Mouse (Mus musculus): Measurements from ENCODE around the gene Birc5.
"Not testable (repeated sequence)": the region's sequence is repeated elsewhere in the genome, so short reads cannot be mapped to it uniquely, and the experiment has no call there.

The Birc5 gene

DNA sequence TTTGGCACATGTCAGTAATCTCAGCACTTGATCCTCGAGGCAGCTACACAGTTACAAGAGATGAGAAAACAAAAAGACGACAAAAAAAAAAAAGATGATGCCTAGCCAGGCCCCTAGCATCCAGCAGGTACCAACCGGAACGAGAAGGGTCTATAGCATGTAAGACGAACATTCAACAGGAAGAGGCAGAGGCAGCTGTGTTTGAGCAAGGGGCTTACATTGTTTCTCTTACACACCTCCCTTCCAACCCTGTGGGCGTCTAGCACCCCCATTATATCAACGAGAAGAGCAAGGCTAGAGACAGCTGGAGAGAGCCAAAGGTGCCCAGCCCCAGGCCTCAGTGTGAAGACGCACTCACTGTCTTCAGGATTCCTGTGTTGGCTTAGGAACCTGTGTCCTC is 22.1 kb upstream of the Birc5 start:
- no peak for DNase-seq (ENCODE audit: low spot score in 2 of 2)

DNA sequence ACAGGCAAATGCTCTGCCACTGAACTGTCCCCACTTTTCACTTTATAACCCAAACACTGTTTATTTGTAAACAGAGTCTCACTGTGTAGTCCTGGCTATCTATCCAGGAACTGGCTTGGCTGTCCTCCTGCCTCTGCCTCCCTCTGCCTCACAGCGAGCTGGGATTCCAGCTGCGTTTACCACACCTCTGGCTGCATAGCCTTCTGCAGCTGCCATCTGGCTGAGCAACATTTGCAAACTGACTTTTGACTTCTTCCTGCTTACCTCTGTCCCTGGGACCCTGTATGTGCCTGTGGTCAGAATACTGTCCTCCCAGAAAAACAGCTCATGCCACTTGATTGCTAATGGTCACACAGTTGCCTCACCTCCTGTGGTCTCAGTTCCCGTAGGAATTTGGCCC is 21.7 kb upstream of the Birc5 start:
- DNase-seq (ENCODE audit: low spot score in 2 of 2), result no peak

DNA sequence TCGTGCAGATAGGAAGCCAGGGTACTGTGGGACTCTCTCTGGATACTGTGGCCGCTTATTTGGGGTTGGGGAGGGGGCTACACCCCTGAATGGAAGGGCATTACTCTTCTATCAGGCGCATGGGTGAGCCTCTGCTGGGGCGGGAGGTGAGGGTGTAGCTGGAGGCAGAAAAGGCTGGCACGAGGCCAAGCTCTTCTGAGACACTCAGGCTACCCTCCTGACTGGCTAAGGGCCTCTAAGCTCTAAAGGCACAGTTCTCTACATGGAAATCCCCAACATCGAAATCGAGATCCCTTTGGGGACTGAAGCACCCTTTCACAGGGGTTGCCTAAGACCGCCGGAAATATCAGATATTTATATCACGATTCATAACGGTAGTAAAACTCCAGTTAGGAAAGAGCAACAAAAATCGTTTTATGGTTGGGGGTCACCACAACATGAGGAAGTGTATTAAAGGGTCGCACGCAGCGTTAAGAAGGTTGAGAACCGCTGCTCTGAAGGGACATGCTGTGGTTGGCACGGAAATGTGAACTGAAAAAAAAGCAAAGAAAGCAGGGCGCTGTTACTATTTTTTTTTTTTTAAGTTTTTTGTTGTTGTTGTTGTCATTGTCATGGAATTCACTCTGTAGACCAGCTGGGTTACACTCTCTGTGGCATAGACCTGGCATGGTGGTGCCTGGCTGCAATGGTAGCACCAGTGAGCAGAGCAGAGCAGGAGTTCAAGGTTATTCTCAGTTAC is 20.7 kb upstream of the Birc5 start:
- DNase-seq (ENCODE audit: low spot score in 2 of 2), result no peak

DNA sequence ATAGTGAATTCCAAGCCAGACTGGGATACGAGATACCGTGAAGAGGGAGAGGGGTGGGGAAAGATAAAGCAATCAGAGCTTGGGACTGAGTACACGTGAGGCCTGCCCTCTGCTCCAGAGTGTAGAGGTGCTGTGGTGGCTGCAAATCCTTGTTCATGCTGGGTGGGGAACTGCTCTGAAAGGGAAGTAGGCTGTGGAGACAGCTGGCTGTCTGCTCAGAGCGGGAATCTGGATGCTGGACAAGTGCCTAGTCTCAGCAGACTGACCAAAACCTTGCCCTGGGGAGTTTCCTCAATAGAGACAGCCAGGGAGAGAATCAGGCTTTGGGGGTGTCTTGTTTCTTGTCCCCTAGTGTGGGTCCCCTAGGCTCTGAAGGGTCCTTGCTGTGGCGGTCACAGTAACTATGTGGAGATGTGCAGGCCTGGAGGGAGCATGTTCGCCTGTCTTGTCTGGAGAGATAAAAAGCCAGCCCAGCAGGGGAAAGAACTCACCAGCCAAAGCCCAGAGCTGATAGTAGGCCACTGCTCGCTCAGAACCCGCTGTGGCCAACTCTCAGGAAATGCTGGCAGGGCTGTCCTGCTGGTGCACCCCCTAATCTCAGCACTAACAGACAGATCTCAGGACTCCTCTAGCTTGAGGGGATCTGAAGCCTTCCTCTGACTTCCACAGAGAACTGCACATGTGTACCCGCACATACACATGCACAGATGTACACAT is 20.0 kb upstream of the Birc5 start:
- DNase-seq (ENCODE audit: low spot score in 2 of 2), result no peak

DNA sequence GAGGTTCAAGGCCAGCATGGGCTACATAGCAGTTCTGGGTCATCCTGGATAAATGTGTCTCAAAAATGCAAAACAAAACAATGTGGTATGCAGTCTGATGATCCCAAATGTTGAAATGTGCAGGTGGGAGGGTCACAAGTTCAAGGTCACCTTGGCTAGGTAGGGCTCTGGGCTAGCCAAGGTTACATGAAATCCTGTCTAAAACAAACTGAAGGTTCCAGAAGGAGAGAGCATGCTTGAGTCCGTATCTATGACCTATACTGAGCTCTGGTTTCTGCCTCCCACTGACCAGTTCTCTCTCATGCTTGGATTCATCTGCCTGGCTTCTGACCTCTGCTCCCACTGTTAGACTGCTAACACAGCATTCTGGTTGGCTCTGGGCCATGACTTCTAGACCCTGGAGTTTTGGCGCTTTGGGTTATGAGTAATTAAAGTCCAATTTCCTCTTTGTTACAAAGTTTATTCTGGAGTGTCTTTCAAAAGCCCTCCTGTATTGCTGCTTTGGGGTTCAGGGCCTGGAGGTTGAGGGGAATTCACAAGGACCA is 19.3 kb upstream of the Birc5 start:
- DNase-seq (ENCODE audit: low spot score in 2 of 2), result no peak

DNA sequence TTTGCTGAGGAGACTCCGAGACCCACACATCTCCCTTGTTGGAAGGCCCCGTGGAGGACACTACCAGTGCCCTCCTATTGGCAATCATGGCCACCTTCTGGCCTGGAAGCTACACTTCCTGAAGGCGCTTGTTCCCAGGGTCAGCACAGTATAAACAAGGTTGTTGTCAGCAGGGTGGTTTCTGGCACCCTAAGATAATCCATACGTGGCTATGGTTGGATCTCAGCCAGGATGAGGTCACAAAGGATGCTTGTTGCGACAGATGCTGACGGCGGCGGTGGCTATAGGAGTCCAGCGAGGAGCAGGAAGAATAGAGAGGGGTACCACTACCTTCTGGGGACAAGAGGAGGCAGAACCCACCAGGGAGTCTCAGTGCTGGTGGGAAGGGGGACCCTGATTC is 18.6 kb upstream of the Birc5 start:
- DNase-seq (ENCODE audit: low spot score in 2 of 2), result no peak

DNA sequence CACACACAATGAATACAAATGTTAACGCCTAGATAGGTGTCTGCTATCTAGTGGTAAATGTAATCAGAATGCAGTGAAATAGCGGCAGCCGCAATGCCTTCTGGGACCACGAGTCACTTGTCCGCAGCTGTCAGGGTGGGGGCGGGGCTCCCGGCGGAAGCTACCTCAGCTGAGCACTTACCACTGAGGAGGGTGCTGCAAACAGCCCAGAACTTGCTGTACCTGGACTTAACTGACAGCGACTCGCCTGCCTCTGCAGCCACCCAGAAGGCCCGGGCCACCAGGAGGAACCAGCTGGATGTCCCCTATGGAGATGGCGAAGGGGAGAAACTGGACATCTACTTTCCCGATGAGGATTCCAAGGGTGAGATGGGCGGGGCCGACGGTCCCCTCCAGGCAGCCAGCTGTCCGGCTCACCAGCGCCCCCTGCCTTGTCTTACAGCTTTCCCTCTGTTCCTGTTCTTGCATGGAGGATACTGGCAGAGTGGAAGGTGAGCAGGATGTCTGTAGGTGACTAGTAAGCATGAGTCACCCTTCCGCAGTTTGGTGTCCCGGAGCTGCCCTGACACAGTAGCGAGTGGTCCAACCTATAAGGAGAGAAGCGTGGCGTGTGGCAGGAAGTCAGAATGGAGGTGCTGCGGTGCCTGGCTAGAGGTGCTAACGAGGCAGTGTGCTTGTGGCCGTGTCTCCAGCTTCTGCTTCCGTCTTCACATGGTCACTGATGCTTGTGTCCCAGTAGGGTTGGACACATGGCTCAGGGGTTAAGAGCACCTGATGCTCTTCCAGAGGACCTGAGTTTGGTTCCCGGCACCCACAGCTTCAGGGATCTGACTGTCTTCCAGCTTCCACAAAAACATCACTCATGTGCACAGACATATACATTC is 16.7 kb upstream of the Birc5 start:
- peak; percentile 71 to 80 for DNase-seq (ENCODE audit: low spot score in 2 of 2)

DNA sequence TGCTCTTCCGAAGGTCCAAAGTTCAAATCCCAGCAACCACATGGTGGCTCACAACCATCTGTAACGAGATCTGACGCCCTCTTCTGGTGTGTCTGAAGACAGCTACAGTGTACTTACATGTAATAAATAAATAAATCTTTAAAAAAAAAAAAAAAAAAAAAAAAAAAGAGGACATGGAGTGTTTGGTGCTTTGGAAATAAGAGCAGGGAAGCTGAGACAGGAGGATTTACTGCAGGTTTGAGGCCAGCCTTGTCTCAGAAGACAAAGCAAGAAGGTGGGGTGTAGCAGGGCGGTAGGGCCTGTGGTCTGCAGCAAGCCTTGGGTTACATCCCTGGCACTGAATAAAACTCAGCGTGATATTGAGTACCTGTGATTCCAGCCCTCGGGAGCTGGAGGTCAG is 15.5 kb upstream of the Birc5 start:
- not testable (repeated sequence) for DNase-seq (ENCODE audit: low spot score in 2 of 2)

DNA sequence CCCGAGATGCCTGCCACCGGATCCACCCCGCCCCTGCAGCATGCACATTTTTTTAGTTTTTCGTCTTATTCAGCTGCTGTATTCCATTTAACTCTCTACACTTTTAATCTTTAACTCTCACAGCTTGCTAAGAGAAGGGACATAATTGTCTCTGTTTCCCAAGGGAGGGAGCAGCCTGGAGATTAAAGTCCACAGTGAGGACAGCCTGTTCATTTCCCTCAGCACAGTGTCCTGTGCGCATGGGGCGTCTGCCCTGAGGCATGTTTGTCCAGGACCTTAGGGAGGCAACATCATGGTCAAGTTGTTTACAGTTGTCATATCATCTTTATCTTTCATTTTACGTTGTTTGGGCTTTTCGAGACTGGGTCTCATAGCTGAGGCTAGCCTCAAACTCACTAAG is 15.0 kb upstream of the Birc5 start:
- no peak for DNase-seq (ENCODE audit: low spot score in 2 of 2)

DNA sequence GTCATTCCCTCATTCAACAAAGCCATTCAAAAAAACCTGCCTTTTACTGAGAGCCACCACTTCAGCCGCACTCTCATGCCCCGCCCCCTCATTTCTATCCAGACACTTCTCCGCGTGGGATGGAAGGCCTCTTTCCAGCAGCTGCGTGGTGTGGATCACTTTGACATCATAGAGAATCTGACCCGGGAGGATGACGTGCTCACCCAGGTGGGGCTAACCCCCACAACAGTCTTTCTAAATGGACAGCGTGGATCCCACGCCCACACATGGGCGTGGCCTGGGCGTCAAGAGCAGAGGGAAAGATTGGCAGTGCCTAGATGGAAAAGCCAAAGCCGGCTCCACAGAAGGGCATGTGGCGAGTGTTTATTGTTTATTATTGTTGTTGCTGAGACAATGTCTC is 12.7 kb upstream of the Birc5 start:
- DNase-seq (ENCODE audit: low spot score in 2 of 2), result peak; percentile 65 to 73

DNA sequence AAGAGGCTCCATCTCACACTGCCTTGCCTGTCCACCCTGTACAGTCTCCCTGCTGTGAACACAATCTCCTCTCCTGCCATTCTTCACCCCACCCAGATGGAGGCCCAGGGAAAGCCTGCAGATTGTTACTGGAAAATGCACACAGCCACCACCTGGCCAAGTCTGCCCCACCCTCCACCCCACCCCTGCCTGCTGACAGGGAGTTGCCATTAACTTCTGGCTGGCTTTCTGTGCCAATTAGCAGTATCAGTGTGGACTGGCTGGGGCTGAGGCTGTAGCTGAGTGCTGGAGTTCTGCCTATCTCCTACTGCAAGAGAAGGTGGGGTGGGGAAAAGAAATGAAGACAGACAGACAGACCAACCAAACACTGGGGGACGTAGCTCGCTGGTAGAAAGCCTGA is 10.5 kb upstream of the Birc5 start:
- DNase-seq (ENCODE audit: low spot score in 2 of 2), result no peak

DNA sequence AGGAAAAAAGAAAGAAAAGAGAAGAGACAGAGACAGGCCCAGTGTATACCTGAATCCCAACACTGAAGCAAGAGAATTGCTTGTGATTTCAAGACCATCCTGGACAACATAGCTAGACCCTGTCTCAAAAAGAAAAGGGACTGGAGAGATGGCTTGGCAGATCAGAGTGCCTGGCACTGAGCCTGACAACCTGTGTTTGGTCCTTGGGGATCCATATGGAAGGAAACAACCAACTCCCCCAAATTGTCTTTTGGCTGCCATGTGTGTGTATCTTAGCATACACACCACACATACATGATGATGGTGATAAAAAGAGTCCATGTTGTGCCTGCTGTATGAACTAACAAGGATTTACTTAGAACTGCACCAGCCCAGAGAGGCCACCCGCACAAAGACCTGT is 10.0 kb upstream of the Birc5 start:
- no peak for DNase-seq (ENCODE audit: low spot score in 2 of 2)

DNA sequence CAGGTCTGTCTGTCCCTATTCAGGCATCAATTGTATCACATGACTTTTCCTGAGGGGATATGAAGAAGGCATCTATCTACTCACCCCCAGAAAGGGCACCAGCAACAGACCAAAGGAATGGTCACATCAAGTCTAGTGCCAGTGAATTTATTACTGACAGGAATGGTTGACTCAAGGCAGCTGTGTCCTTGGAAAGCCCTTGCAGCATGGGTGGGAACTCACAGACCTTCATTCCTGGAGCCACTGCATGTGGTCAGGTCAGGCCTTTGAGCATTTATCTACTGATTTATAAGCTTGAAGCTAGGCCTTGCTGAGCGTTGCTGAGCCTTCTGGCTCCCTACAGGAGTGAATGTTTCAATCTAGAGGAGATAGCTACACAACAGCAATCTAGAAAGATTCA is 8.1 kb upstream of the Birc5 start:
- no peak for DNase-seq (ENCODE audit: low spot score in 2 of 2)

DNA sequence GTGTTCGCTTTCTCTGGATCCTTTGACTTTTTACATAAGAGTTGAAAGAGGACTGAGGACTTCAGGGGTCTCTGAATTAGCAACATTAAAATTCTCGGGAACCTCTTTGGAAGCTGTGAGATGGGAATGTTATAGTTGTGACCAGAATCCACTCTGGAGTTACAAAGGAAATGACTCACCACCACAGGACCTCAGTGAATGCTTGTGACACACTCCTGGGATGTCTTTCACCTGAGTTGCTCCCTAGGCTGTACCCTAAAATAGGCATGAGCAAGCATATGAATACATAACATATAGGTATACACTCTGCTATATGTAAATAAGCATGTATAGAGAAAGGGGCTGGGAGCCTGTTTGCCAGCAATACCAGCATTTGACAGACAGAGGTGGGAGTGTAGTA is 5.6 kb upstream of the Birc5 start:
- no peak for DNase-seq (ENCODE audit: low spot score in 2 of 2)

DNA sequence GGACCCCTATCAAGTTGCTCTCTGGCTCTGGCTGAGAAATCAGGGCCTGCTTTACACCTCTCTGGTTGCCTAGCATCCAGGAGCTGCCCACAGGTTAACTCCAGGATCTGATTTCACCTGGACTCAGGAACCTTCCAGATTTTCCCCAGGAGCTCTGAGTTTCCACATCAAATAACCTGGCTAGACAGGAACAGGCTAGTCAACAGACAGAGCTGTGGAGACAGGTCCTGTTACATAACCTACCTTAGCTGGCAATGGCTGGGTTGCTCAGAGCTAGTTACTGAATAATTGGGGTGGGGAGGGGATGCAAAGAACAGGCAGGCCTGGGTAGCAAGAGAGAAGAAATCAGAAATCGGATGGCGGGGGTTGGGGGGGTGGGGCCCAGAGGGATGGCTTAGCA is 4.1 kb upstream of the Birc5 start:
- DNase-seq (ENCODE audit: low spot score in 2 of 2), result no peak

DNA sequence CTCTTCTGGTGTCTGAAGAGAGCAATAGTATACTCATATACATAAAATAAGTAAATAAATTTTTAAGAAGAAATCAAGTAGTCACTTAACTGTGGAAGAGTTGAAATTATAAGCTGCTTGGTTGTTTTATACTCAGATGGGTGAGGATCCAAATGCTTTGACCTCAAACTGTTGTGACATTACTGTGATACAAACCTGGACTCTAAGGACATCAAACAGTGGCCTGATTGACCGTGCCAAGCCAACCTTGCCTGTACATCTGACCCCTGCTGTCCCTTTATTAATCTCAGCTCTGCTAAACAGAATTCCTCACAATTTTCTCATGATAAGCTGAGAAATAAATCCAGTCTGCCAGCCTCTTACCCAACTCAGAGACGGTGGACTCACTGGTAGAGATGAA is 3.4 kb upstream of the Birc5 start:
- no peak for DNase-seq (ENCODE audit: low spot score in 2 of 2)

DNA sequence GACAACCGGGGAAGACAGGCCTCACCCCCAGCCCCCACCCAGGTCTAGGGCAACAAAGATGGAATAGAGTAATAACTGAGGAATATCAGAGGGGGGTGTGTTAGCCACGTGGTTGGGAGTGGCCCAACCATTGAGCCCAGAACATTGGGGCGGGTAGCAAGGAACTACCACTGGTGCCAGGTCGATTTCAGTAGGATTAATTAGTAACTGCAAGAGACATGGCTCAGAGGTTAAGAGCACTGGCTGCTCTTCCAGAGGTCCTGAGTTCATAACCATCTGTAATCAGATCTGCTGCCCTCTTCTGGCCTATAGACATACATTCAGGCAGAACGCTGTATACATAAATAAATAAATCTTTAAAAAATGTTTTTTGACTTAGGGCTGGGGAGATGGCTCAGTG is 2.4 kb upstream of the Birc5 start:
- no peak for DNase-seq (ENCODE audit: low spot score in 2 of 2)

DNA sequence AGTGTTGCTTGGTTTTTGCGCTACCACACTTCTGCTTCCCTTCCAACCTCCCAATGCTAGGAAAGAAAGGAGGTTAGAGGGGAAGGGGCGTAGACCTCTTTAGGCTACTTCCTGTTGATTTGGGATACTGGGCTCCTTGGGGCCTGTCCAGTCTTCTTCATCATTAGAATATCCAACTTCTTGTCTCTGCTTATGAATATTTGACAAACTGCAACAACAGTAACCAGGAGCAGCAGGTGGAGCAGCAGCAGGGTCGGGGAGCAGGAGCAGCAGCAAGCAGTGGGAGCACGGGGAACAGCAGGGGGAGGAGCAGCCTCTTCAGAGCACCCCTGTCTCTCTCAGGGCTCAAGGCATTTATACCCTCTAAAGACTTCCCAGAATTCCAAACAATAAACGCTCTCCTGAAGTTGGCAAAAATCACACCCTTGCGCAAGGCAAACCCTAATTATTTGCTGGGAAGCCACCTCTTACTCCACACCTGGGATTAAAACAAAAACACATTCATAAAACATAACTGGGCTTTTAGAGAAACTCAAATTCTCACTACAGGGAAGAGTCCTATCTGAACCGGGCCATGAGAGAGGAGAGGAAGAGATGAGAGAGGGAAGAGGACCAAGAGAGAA is 1.3 kb upstream of the Birc5 start:
- no peak for DNase-seq (ENCODE audit: low spot score in 2 of 2)

DNA sequence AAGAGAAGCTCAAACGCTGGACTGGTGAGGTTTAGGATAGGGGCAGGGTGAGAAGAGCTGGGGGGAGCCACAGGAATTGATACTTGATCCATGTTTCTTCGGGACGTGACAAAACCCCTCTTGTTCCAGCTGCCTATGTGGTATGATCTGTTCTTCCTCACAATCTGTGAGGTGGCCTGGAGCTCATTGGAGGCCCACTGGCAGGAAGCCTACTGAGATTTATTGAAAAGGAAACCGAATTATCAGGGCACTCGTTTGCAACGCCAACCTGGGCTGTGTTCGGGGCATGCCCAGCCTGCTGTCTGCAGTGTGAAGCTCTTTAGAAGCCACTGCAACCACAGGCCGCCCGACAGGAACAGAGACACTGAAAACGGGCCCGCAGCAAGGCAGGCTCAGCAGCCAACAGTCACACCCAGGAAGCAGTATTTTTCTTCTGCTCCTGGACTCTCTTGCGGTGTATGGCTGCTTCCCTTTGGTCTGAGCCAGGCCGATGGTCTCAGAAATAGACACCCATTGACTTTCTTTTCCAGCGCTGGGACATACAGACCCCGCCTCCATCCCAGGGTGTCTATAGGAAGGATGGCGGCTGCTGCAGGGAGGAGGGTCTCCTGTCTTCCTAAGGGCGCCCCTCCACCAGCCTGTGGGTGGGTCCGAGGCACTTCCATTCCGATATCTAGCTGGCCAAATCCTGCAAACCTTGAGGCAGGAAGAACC is 623 bp upstream of the Birc5 start:
- peak; percentile 44 to 52 for DNase-seq (ENCODE audit: low spot score in 2 of 2)

DNA sequence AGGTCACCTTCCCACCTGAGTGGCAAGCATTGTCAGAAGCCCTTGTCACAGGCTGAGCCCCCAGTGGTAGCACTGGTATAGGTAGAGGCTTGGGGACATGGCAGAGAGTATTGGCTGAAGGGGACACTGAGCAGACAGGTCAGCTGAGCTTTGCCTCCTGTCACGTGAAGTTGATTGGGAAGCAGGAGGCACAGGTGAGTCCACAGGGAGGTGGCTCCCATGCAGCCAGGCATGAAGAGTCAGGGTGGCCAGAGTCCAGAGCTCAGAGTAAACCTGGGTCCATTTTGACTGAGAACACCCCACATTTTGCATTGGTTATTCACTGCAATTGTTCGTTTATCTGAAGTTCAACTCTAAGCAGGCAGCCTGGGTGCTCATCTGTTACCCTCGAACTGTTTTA is 3.8 kb downstream of the Birc5 start:
- DNase-seq (ENCODE audit: low spot score in 2 of 2), result no peak

DNA sequence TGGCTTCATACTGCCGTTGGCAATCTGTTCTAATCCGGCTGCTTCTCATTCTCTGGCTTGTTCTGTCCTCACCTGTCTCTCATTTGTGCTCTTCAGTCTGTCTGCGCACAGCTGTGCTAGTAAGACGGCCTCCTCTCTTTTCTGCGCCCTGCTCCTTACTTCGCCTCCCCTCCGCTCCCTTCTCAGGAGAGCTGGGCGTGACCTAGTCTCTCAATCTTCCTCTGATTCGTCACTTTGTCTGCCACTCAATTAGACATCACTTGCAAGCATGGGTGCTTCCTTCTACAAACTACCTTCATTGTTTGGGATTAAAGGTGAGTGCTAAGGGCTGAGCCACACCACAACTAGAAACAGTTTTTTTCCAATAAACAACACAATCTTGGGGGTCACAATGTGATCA is 5.2 kb downstream of the Birc5 start:
- no peak for DNase-seq (ENCODE audit: low spot score in 2 of 2)
